Mouse (Mus musculus): ENCODE results near the gene Hist1h2ad. TPM values are rescaled to one million over a fixed set of nuclear protein-coding genes. Genes with fewer than 3 reads are reported as not detected.
"Not testable (repeated sequence)": the region's sequence is repeated elsewhere in the genome, so short reads cannot be mapped to it uniquely, and the experiment has no call there.

Gene Hist1h2ad
- total RNA-seq, 2 experiments from 2014 or later: 1.1 to 9.9 TPM

DNA sequence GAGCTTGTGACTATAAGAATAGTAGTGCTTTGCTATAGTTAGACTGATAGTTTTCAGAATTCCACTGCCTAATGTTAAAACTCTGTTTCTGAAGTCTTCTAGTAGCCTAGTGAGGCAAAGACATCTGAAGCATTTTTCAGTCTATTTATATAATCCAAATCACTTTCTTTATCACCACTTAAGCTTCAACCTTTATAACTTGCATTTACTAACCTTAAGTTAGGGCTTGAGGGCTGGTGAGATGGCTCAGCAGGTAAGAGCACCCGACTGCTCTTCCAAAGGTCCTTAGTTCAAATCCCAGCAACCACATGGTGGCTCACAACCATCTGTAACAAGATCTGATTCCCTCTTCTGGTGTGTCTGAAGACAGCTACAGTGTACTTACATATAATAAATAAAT lies 34.4 kb upstream of the Hist1h2ad start:
- not testable (repeated sequence) for DNase-seq (ENCODE audit: low spot score in 2 of 2)

DNA sequence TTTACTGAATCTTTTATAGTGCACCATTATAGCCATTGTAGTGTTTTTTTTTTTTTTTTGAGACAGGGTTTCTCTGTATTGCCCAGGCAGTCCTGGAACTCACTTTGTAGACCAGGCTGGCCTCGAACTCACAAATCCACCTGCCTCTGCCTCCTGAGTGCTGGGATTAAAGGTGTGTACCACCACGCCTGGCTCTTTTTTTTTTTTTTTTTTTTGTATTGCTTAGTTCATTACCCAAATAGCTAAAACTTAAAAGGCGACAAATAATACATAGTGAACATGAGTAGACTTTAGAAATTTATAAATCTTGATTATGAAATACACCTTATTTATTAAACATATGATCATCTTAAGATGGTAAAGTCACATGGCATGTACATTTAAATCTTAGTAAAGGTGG lies 32.7 kb upstream of the Hist1h2ad start:
- no peak for DNase-seq (ENCODE audit: low spot score in 2 of 2)

GRCm38 (mm10) chr13:23542225-23542980 lies 31.8 kb upstream of the Hist1h2ad start:
- DNase-seq (ENCODE audit: low spot score in 2 of 2): not testable (repeated sequence)

DNA sequence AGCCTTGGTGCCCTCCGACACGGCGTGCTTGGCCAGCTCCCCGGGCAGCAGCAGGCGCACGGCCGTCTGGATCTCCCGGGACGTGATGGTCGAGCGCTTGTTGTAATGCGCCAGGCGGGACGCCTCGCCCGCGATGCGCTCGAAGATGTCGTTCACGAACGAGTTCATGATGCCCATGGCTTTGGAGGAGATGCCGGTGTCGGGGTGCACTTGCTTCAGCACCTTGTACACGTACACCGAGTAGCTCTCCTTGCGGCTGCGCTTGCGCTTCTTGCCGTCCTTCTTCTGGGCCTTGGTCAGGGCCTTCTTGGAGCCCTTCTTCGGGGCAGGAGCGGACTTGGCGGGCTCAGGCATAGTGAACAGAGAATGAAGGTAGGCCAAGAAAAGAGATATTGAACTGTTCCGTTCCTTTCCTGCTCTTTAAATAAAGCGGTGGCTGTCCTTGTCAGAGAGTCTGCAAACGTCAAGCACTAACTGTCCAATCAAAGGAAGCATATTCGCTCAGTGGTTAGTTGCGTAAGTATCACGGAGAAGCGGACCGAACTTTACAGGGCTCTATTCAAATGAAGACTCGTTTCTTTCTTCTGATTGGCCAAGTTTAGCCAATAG lies 31.1 kb upstream of the Hist1h2ad start, which contains the start of gene Hist1h2bh:
TSS of gene Hist1h2bh (minus strand) at position 394 of the 609 bp plus-strand sequence.
- peak; percentile 55 to 92 for DNase-seq (ENCODE audit: low spot score in 2 of 2)

DNA sequence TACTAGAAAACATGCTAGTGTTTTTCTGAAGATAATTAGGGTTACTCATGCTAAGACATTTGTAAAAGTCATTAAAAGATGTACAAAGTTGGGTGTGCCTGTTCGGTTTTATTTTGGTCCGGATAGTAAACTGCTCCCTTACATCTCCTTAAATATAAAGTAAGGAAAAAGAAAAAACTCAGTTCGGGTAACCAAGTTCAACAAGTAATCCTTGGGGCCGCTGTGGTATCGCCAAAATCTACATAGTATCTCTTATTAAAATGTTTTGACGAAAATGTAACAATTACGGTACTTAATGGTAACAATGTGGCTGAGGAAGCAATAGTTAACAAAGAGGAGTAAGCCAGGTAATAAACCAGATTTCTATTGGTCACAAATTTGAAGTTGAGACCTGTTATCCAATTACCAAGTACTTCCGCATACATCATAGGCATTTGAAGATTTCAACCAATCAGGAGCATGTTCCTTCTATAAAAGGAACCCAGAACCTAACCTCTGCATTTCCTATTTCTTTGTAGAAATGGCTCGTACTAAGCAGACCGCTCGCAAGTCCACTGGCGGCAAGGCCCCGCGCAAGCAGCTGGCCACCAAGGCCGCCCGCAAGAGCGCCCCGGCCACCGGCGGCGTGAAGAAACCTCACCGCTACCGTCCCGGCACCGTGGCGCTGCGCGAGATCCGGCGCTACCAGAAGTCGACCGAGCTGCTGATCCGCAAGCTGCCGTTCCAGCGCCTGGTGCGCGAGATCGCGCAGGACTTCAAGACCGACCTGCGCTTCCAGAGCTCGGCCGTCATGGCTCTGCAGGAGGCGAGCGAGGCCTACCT lies 30.0 kb upstream of the Hist1h2ad start, which contains the start of gene Hist1h3f:
TSS of gene Hist1h3f (plus strand) at position 88 of the 822 bp plus-strand sequence.
- DNase-seq (ENCODE audit: low spot score in 2 of 2): peak; percentile 77 to 95

DNA sequence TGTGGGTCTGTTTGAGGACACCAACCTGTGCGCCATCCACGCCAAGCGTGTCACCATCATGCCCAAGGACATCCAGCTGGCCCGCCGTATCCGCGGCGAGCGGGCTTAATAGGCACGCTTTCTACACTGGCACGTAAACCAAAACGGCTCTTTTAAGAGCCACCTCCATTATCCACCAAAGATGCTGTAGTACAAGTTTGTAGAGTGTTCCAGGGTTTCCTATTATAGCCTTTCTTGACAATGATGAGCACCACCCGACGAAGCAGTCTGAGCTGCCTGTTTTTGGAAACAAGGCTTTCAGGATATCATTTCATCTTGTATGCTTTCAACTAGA lies 29.4 kb upstream of the Hist1h2ad start:
- DNase-seq (ENCODE audit: low spot score in 2 of 2): not testable (repeated sequence)

DNA sequence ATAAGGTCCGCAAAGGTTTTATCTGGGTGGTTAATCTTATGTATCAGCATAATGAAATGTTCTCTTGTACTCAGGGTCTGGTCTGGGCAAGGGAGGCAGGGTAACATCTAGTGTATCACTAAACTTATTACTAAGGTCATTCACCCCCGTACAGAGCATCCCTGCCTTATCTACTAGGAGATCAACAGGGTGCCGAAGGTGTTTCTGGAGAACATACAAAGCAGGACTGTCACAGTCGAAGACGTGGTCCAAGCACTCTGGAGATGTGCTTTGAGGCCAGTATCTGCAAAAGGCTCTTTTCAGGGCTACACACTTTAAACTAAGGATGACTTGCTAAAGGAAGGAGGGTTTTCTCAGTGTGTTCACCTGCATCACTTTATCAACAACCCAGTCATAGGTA lies 27.5 kb upstream of the Hist1h2ad start:
- DNase-seq (ENCODE audit: low spot score in 2 of 2): no peak

GRCm38 (mm10) chr13:23550761-23551145 lies 23.4 kb upstream of the Hist1h2ad start:
- DNase-seq (ENCODE audit: low spot score in 2 of 2): no peak

DNA sequence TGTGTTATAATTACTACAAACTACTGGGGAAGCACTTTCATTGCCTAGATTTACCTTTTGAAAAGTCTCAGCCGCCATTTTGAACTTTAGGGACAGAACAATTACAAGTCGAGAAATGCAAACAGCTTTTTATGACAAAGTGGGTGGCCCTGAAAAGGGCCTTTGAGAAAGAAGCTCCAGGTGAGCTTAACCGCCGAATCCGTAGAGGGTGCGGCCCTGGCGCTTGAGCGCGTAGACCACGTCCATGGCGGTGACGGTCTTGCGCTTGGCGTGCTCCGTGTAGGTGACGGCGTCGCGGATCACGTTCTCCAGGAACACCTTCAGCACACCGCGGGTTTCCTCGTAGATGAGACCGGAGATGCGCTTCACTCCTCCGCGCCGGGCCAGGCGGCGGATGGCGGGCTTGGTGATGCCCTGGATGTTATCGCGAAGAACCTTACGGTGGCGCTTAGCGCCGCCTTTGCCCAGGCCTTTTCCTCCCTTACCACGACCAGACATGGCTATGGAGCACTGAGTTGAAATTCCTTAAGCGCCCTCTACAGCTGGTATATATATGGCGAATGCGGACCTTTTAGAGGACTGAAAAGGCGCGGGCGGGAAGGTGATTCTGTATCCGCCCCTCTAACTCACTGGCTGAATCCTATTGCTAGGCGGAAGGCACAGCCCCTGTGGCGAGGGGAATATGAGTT lies 22.9 kb upstream of the Hist1h2ad start, which contains the start of gene Hist1h4f:
TSS of gene Hist1h4f (minus strand) at position 503 of the 689 bp plus-strand sequence.
- peak; percentile 84 to 89 for DNase-seq (ENCODE audit: low spot score in 2 of 2)

DNA sequence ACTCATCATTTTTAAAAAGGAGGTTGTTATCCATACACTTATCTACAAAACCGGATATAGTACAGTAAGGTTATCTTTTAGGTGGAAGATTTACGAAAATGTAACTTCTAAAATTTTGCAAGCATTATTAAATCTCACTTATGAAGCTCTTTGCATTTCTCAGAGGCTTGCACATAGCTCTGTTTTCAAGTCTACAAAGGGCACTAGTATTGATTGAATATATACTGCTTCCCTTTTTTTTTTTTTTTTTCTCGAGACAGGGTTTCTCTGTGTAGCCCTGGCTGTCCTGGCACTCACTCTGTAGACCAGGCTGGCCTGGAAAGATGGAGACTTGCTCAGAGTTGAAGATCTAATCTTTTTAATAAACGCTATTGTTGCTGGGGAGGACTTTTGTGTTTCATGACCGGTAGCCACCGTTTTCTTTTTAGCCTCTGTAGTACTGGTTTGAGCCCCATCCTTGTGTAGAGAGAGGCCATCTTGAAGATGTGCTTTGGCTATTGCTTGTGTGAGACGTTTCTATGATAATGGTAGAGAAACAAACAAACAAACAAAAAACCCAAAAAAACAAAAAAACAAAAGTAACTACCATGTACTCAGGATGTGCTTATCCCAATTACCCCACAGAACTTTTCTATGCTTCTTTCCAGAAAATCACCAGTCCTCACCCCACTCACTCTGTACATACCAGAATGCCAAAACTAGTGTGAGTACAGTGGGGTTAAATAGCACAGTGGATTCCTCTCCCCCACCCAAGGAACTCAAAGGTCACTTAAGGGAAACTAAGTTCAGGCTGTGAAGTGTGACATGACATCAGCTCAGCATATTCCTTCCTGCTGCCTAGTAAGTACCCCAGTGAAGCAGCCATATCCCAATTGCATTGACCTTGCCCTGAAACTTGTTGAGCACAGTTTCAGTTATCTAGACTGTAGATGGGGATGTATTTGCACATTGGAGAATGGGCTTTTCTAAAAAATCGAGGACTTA lies 22.0 kb upstream of the Hist1h2ad start:
- DNase-seq (ENCODE audit: low spot score in 2 of 2): no peak

GRCm38 (mm10) chr13:23552962-23553361 lies 21.2 kb upstream of the Hist1h2ad start, which contains the start of gene Hist1h1d:
Gene Hist1h1d, plus strand, starts transcription at chr13:23553262.
- no peak for DNase-seq (ENCODE audit: low spot score in 2 of 2)

DNA sequence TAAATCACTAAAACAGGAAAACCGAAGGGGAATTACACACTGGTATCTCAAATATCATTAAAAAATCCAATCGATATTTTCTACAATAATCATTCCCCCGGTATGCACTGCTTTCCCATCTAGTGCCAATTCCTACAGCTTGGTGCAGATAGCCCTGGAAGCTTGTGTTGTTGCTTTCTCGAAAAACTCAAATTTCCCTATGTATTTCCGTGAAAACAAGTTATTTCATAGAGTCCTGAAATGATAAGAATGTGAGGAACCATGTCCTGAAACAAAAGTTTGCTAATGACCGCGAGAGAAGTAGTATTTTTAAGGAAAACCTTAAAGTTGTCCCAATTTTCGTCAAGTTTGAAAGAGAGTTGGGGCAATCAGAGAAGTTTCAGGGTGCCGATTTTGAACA lies 19.8 kb upstream of the Hist1h2ad start:
- no peak for DNase-seq (ENCODE audit: low spot score in 2 of 2)

GRCm38 (mm10) chr13:23554925-23555838 lies 19.0 kb upstream of the Hist1h2ad start:
- DNase-seq (ENCODE audit: low spot score in 2 of 2): peak; percentile 68 to 73

DNA sequence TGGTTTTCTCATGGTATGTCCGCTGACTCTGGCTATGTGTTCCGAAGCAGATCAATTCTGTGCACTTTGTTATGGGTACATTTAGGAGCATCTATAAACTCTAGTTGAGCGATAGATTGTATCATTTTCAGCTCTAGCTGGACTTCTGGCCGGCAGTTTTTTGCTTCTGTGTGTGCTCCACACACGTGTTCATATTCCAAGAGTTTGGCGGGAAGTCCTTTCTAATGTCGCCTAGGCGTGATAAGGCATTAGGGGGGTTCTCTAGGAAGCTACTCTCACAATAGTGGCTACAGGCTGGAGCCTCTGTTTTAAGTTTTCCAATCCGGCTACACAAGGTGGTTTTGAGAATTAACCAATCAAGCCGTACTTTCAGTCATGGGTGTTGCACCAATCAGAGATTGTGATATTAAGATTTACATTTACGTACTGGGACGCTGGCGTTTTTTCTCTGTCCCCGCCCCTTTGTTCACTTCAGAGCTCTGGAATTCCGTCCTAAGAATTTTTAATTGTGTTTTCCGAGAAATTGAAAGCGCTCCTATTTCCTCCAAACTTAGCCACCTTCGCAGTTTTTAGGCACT lies 18.3 kb upstream of the Hist1h2ad start:
- peak; percentile 63 to 89 for DNase-seq (ENCODE audit: low spot score in 2 of 2)

DNA sequence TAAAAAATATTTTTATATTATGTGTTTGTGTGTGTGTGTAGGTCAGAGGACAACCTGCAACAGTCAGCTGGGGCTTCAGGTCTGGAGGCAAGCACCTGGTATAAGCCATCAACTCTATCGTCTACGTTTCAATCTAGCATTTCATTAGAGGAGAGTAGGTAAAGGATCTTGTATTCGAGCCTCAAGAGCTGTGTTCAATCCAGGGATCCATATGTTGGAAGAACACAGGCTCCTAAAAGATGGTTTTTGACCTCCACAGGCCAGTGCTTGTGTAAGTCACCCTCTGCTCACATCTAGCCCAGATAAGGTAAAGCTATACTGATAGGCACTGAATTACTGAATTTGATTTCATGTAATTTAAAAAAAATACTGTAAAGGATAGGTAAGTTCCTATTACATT lies 17.3 kb upstream of the Hist1h2ad start:
- DNase-seq (ENCODE audit: low spot score in 2 of 2): no peak

GRCm38 (mm10) chr13:23560699-23561098 lies 13.5 kb upstream of the Hist1h2ad start:
- not testable (repeated sequence) for DNase-seq (ENCODE audit: low spot score in 2 of 2)

DNA sequence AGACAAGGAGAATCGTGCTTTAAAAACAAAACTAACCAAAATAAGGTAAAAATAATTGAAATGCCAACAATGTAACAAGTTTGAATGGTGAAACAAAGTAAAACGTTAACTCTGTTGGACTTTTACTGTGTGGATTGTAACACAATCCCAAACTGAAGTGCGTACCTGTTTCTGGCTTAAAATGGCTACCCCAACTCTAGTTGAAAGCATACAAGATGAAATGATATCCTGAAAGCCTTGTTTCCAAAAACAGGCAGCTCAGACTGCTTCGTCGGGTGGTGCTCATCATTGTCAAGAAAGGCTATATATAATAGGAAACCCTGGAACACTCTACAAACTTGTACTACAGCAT lies 12.7 kb upstream of the Hist1h2ad start:
- not testable (repeated sequence) for DNase-seq (ENCODE audit: low spot score in 2 of 2)

DNA sequence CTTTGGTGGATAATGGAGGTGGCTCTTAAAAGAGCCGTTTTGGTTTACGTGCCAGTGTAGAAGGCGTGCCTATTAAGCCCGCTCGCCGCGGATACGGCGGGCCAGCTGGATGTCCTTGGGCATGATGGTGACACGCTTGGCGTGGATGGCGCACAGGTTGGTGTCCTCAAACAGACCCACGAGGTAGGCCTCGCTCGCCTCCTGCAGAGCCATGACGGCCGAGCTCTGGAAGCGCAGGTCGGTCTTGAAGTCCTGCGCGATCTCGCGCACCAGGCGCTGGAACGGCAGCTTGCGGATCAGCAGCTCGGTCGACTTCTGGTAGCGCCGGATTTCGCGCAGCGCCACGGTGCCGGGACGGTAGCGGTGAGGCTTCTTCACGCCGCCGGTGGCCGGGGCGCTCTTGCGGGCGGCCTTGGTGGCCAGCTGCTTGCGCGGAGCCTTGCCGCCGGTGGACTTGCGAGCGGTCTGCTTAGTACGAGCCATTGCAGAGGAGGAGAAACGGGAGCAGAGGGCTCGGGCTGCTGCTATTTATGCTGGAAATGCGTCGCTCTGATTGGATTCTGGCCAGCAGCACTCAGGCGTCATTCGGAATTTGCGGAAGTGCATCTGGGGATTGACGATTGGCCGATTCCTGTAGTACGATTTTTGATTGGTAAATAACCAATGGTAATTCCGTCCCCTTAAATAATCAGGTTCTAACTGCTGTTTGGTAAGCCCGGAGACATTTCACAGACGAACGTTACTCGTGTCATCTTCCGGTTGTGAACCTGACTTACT lies 12.1 kb upstream of the Hist1h2ad start, which contains the start of gene Hist1h3e:
TSS of gene Hist1h3e (minus strand) at position 487 of the 777 bp plus-strand sequence.
- peak; percentile 96 to 98 for DNase-seq (ENCODE audit: low spot score in 2 of 2)

All from layer of hippocampus, postnatal 14 days (tissue).